Mouse (Mus musculus) heart, embryonic 13.5 days (tissue): ENCODE results near the gene Slc25a18. TPM values are rescaled to one million over a fixed set of nuclear protein-coding genes. Genes with fewer than 3 reads are reported as not detected.

Experiments used
- ATAC-seq: fragments of 200-750 bp; cut with Nextera tagmentation; 2 replicates; pipeline ENCODE4 v1.8.0; 2017; ENCODE audit warnings: moderate TSS enrichment; ENCODE audit not compliant: insufficient number of reproducible peaks, low FRiP score, low TSS enrichment; ENCODE audit errors: extremely low read depth
- H3K27ac ChIP-seq: fragments of 300-500 bp; sonication (generic); replicated peaks from 2 replicates; pipeline ENCODE4 v1.5.1; 2015; ENCODE audit warnings: moderate library complexity, mild to moderate bottlenecking, inconsistent platforms
- H3K27me3 ChIP-seq: fragments of 300-500 bp; sonication (generic); replicated peaks from 2 replicates; pipeline ENCODE4 v1.6.1; 2015; ENCODE audit warnings: mild to moderate bottlenecking, inconsistent platforms
- H3K36me3 ChIP-seq: fragments of 300-500 bp; sonication (generic); 2 replicates; pipeline ENCODE4 v1.6.1; 2015; ENCODE audit warnings: mild to moderate bottlenecking, inconsistent platforms
- H3K4me1 ChIP-seq: fragments of 300-500 bp; sonication (generic); 2 replicates; pipeline ENCODE4 v1.6.1; 2015; ENCODE audit warnings: inconsistent platforms
- H3K4me2 ChIP-seq: fragments of 300-500 bp; sonication (generic); 2 replicates; pipeline ENCODE4 v1.6.1; 2015; ENCODE audit warnings: inconsistent platforms, mild to moderate bottlenecking, moderate library complexity
- H3K4me3 ChIP-seq: fragments of 300-500 bp; sonication (generic); 2 replicates; pipeline ENCODE4 v1.5.1; 2015; ENCODE audit warnings: moderate library complexity, mild to moderate bottlenecking, inconsistent platforms
- H3K9ac ChIP-seq: fragments of 300-500 bp; sonication (generic); 2 replicates; pipeline ENCODE4 v1.6.1; 2015; ENCODE audit warnings: inconsistent platforms, mild to moderate bottlenecking, moderate library complexity
- H3K9me3 ChIP-seq: fragments of 300-500 bp; sonication (generic); 2 replicates; pipeline ENCODE4 v1.6.1; 2016; ENCODE audit warnings: inconsistent platforms
- WGBS: fragments of 180-500 bp; shearing (Covaris S2); methylation state at CpG from one replicate; pipeline ENCODE4 v1.1.7; 2015; ENCODE audit warnings: mixed read lengths; 5-methylcytosine and 5-hydroxymethylcytosine counted together
- polyA plus RNA-seq: library from polyadenylated mRNA; unstranded; fragments of >200 nt; fragmentation: Nextera tagmentation; extraction: Ambion mirVana; gene quantifications from 2 replicates; pipeline ENCODE4 v1.2.1, GENCODE M21; 2015

Gene Slc25a18
- polyA plus RNA-seq, 1 experiment from 2014 or later, result not detected

GRCm38 (mm10) chr6:120822937-120823614 is 49.7 kb downstream of the Slc25a18 start:
- H3K36me3 ChIP-seq, result peaks cover 13% of the 10 kb centered on the region
- H3K4me3 ChIP-seq, result peak overlapping the region; percentile 72
- H3K4me1 ChIP-seq, result peaks cover 19% of the 10 kb centered on the region
- peak overlapping the region; percentile 91 for H3K27ac ChIP-seq
- 0 out of 2 replicates have a peak overlapping the region, but pooled peaks have one; percentile 40 for H3K9ac ChIP-seq
- ATAC-seq, result no peak
- H3K9me3 ChIP-seq, result no peaks in the 10 kb centered on the region
- H3K27me3 ChIP-seq, result 0 out of 2 replicates have a peak, but pooled peaks cover 7% of the 10 kb centered on the region
- 61% methylated on average over 10 of the region's 10 CpGs for WGBS
- peak overlapping the region; percentile 52 for H3K4me2 ChIP-seq

GRCm38 (mm10) chr6:120830056-120830455 is 56.7 kb downstream of the Slc25a18 start:
- Histone ChIP-seq H3K4me3 (no peak overlapping the region), H3K4me2 (no peak overlapping the region), H3K36me3 (no peaks in the 10 kb centered on the region), H3K9ac (no peak overlapping the region), H3K27me3 (0 out of 2 replicates have a peak, but pooled peaks cover 7% of the 10 kb centered on the region), H3K4me1 (peaks cover 2% of the 10 kb centered on the region; the same call in 1 of the 2 replicates), H3K9me3 (no peaks in the 10 kb centered on the region), H3K27ac (no peak overlapping the region)
- WGBS, result 69% methylated on average over 1 of the region's 1 CpGs
- no peak for ATAC-seq

GRCm38 (mm10) chr6:120830866-120831608 is 57.7 kb downstream of the Slc25a18 start:
- no peak overlapping the region for H3K4me2 ChIP-seq
- WGBS, result 39% methylated on average over 4 of the region's 4 CpGs
- H3K9ac ChIP-seq, result no peak overlapping the region
- H3K9me3 ChIP-seq, result no peaks in the 10 kb centered on the region
- H3K27me3 ChIP-seq, result 0 out of 2 replicates have a peak, but pooled peaks cover 7% of the 10 kb centered on the region
- peaks cover 8% of the 10 kb centered on the region for H3K4me1 ChIP-seq
- ATAC-seq, result no peak
- H3K4me3 ChIP-seq, result no peak overlapping the region
- H3K36me3 ChIP-seq, result no peaks in the 10 kb centered on the region
- peak overlapping the region; percentile 58; the same call in 1 of the 2 replicates for H3K27ac ChIP-seq

- H3K36me3 ChIP-seq, result no peaks in the 10 kb centered on the region
- H3K27me3 ChIP-seq, result 0 out of 2 replicates have a peak, but pooled peaks cover 7% of the 10 kb centered on the region
- no peaks in the 10 kb centered on the region for H3K9me3 ChIP-seq
- no peak overlapping the region for H3K4me3 ChIP-seq
- 36% methylated on average over 4 of the region's 4 CpGs for WGBS
- H3K4me1 ChIP-seq, result peaks cover 11% of the 10 kb centered on the region
- ATAC-seq, result no peak
- H3K9ac ChIP-seq, result no peak overlapping the region
- H3K27ac ChIP-seq, result peak overlapping the region; percentile 8; the same call in 1 of the 2 replicates
- H3K4me2 ChIP-seq, result no peak overlapping the region
These were observed 58.7 kb downstream of the Slc25a18 start for GRCm38 (mm10) chr6:120832097-120832496.

- Histone ChIP-seq H3K36me3 (peaks cover 9% of the 10 kb centered on the region), H3K4me1 (peaks cover 19% of the 10 kb centered on the region), H3K4me2 (no peak overlapping the region), H3K27ac (no peak overlapping the region; the same call in 1 of the 2 replicates), H3K4me3 (no peak overlapping the region), H3K9me3 (no peaks in the 10 kb centered on the region), H3K27me3 (no peaks in the 10 kb centered on the region), H3K9ac (no peak overlapping the region)
- WGBS, result 69% methylated on average over 4 of the region's 4 CpGs
- no peak for ATAC-seq
These were observed 61.5 kb downstream of the Slc25a18 start for GRCm38 (mm10) chr6:120834766-120835321.

GRCm38 (mm10) chr6:120835474-120836374 is 62.3 kb downstream of the Slc25a18 start, which contains the start of gene Bcl2l13:
Gene Bcl2l13 (plus strand): TSS chr6:120836212.
- Histone ChIP-seq H3K4me2 (peak within 1 kb of the TSS; percentile 75), H3K4me1 (peaks cover 19% of the 10 kb centered on the region), H3K9ac (peak within 1 kb of the TSS; percentile 100), H3K27ac (peak within 1 kb of the TSS; percentile 97), H3K27me3 (no peaks in the 10 kb centered on the region), H3K4me3 (peak within 1 kb of the TSS; percentile 95), H3K9me3 (no peaks in the 10 kb centered on the region), H3K36me3 (peaks cover 18% of the 10 kb centered on the region)
- 4% methylated on average over 40 of the region's 40 CpGs for WGBS
- peak; percentile 94 for ATAC-seq

- Histone ChIP-seq H3K27ac (peak overlapping the region; percentile 97), H3K4me3 (peak overlapping the region; percentile 95), H3K27me3 (no peaks in the 10 kb centered on the region), H3K9ac (peak overlapping the region; percentile 100), H3K4me2 (peak overlapping the region; percentile 75), H3K36me3 (peaks cover 19% of the 10 kb centered on the region), H3K4me1 (peaks cover 22% of the 10 kb centered on the region), H3K9me3 (no peaks in the 10 kb centered on the region)
- peak; percentile 69; the same call in 1 of the 2 replicates for ATAC-seq
- WGBS, result 4% methylated on average over 37 of the region's 37 CpGs
These were observed 63.2 kb downstream of the Slc25a18 start for GRCm38 (mm10) chr6:120836389-120837151.

- peaks cover 27% of the 10 kb centered on the region for H3K4me1 ChIP-seq
- peak overlapping the region; percentile 95 for H3K4me3 ChIP-seq
- ATAC-seq, result no peak
- 59% methylated on average over 1 of the region's 1 CpGs for WGBS
- H3K9ac ChIP-seq, result peak overlapping the region; percentile 100
- H3K4me2 ChIP-seq, result peak overlapping the region; percentile 75
- H3K27ac ChIP-seq, result peak overlapping the region; percentile 97
- no peaks in the 10 kb centered on the region for H3K27me3 ChIP-seq
- H3K36me3 ChIP-seq, result peaks cover 19% of the 10 kb centered on the region
- H3K9me3 ChIP-seq, result no peaks in the 10 kb centered on the region
These were observed 63.8 kb downstream of the Slc25a18 start for GRCm38 (mm10) chr6:120837152-120837530.

- H3K9me3 ChIP-seq, result no peaks in the 10 kb centered on the region
- no peak overlapping the region for H3K4me3 ChIP-seq
- H3K4me2 ChIP-seq, result no peak overlapping the region
- no peak overlapping the region for H3K27ac ChIP-seq
- H3K36me3 ChIP-seq, result peaks cover 19% of the 10 kb centered on the region
- peaks cover 37% of the 10 kb centered on the region for H3K4me1 ChIP-seq
- ATAC-seq, result no peak
- H3K9ac ChIP-seq, result no peak overlapping the region
- H3K27me3 ChIP-seq, result no peaks in the 10 kb centered on the region
- whole genome bisulfite sequencing, result 94% methylated on average over 7 of the region's 7 CpGs
These were observed 66.9 kb downstream of the Slc25a18 start for GRCm38 (mm10) chr6:120840258-120840657.

- H3K27me3 ChIP-seq, result no peaks in the 10 kb centered on the region
- no peaks in the 10 kb centered on the region for H3K9me3 ChIP-seq
- no peak overlapping the region for H3K9ac ChIP-seq
- 61% methylated on average over 5 of the region's 5 CpGs for WGBS
- 0 out of 2 replicates have a peak overlapping the region, but pooled peaks have one; percentile 0 for H3K4me2 ChIP-seq
- H3K27ac ChIP-seq, result no peak overlapping the region; the same call in 1 of the 2 replicates
- no peak for ATAC-seq
- H3K36me3 ChIP-seq, result peaks cover 19% of the 10 kb centered on the region
- peaks cover 32% of the 10 kb centered on the region for H3K4me1 ChIP-seq
- H3K4me3 ChIP-seq, result no peak overlapping the region
These were observed 68.4 kb downstream of the Slc25a18 start for GRCm38 (mm10) chr6:120841754-120842153.
